Mouse (Mus musculus) midbrain, embryonic 13.5 days (tissue): ENCODE data around the gene Mylk. TPM values are rescaled to one million over a fixed set of nuclear protein-coding genes. Genes with fewer than 3 reads are reported as not detected.

Source experiments
- ATAC-seq: fragments of 200-750 bp; cut with Nextera tagmentation; 2 replicates; pipeline ENCODE4 v1.8.0; 2017; ENCODE audit warnings: mild to moderate bottlenecking, moderate TSS enrichment, moderate library complexity
- H3K27ac ChIP-seq: fragments of 300-500 bp; sonication (generic); 2 replicates; pipeline ENCODE4 v1.5.1; 2015; ENCODE audit warnings: inconsistent platforms, mild to moderate bottlenecking, moderate library complexity
- H3K27me3 ChIP-seq: fragments of 300-500 bp; sonication (generic); 2 replicates; pipeline ENCODE4 v1.6.1; 2015; ENCODE audit warnings: mild to moderate bottlenecking, inconsistent platforms
- H3K36me3 ChIP-seq: fragments of 300-500 bp; sonication (generic); 2 replicates; pipeline ENCODE4 v1.6.1; 2015; ENCODE audit warnings: mild to moderate bottlenecking, inconsistent platforms
- H3K4me1 ChIP-seq: fragments of 300-500 bp; sonication (generic); replicated peaks from 2 replicates; pipeline ENCODE4 v1.6.1; 2015; ENCODE audit warnings: inconsistent platforms
- H3K4me2 ChIP-seq: fragments of 300-500 bp; sonication (generic); replicated peaks from 2 replicates; pipeline ENCODE4 v1.6.1; 2015; ENCODE audit warnings: moderate library complexity, mild to moderate bottlenecking, inconsistent platforms
- H3K4me3 ChIP-seq: fragments of 300-500 bp; sonication (generic); replicated peaks from 2 replicates; pipeline ENCODE4 v1.5.1; 2015; ENCODE audit warnings: mild to moderate bottlenecking, inconsistent platforms
- H3K9ac ChIP-seq: fragments of 300-500 bp; sonication (generic); replicated peaks from 2 replicates; pipeline ENCODE4 v1.6.1; 2015; ENCODE audit warnings: mild to moderate bottlenecking, inconsistent platforms
- H3K9me3 ChIP-seq: fragments of 300-500 bp; sonication (generic); 2 replicates; pipeline ENCODE4 v1.6.1; 2016; ENCODE audit warnings: mild to moderate bottlenecking, inconsistent platforms
- WGBS: fragments of 180-500 bp; shearing (Covaris S2); methylation state at CpG from one replicate; pipeline ENCODE4 v1.1.7; 2015; 5-methylcytosine and 5-hydroxymethylcytosine counted together
- polyA plus RNA-seq: library from polyadenylated mRNA; unstranded; fragments of >200 nt; fragmentation: Nextera tagmentation; extraction: Ambion mirVana; gene quantifications from 2 replicates; pipeline ENCODE4 v1.2.1, GENCODE M21; 2015

Gene Mylk
- polyA plus RNA-seq, 1 experiment from 2014 or later: 3.7 TPM

DNA sequence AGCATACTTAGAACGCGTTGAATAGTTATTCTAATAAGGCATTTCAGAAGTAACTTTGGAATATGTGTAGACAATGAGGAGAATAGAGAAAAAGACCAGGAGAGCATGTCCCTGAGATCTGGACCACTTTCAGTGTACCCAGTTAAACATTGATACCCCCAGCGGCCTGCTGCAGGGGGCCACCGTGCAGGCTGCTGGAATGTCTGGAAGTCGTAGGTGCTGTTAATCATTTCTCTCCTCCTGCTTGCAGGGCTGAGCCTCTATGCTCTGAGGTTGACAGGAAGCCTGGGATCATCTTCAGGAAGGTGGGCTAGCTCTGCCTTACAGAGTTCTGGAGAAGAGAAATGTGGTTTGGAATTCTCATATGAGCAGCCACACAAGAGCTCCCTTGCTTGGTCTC, 112.6 kb downstream of the Mylk start:
- Histone ChIP-seq H3K36me3 (no peaks in the 10 kb centered on the region), H3K9ac (no peak overlapping the region), H3K9me3 (no peaks in the 10 kb centered on the region), H3K4me3 (no peak overlapping the region), H3K4me1 (0 out of 2 replicates have a peak, but pooled peaks cover 6% of the 10 kb centered on the region), H3K27ac (no peak overlapping the region), H3K27me3 (no peaks in the 10 kb centered on the region), H3K4me2 (no peak overlapping the region)
- 83% methylated on average over 5 of the region's 5 CpGs for WGBS
- ATAC-seq: no peak

DNA sequence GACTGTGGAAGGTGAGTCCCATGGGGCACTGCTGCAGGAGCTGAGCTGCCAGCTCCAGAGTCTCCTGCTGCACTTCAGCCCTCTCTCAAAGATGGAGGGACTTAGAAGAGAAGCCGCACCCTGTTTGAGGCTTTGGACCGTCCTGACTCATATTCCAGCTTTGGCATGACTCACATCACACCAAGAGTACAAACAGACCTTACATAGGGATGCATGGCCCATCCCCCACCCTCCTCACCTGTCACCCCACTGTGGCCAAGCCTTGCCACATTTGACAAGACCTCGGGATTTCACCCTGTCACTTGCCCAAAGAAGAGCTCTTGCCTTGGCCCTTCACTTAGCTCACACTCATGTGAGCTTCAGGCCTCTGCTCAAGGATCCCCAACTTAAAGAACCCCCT, 115.8 kb downstream of the Mylk start:
- no peak for ATAC-seq
- WGBS: 90% methylated on average over 3 of the region's 3 CpGs

DNA sequence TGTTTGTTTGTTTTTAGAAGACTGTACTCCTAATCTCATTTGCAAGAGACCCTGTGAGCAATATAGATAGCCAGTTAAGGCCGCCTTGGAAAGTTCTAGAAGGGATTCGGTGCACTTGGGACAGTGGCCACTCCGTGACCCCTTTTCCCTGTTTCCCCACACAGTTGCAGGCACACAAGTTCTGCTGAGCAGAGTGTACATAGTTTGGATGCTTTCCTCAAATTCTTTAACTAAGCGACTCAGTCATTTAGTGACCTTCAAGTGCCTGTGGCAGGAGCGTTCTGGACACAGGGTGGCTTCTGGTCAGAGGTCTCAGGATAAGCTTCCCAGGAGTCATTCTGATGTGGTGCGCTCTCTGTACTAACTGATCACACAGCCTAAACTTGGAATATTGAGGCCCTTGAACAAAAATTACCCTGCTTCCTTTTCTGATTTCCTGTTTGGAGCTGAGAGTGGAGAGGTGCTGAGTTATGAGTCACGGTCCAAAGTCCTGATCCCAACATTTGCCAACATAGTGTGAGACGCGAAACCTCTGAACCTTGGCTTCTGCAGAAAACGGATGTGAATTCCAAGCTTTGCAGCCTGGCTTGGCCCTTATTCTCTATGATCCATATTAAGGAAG, 116.8 kb downstream of the Mylk start:
- Histone ChIP-seq H3K4me3 (no peak overlapping the region), H3K9me3 (no peaks in the 10 kb centered on the region), H3K27me3 (no peaks in the 10 kb centered on the region), H3K27ac (no peak overlapping the region), H3K4me2 (no peak overlapping the region), H3K36me3 (no peaks in the 10 kb centered on the region), H3K9ac (no peak overlapping the region), H3K4me1 (no peaks in the 10 kb centered on the region)
- ATAC-seq: no peak
- WGBS: 92% methylated on average over 10 of the region's 10 CpGs

More for the DNA sequence above, 115.8 kb downstream of the Mylk start:
- no peaks in the 10 kb centered on the region for H3K9me3 ChIP-seq
- H3K27ac ChIP-seq: no peak overlapping the region
- no peak overlapping the region for H3K4me3 ChIP-seq
- H3K36me3 ChIP-seq: no peaks in the 10 kb centered on the region
- no peak overlapping the region for H3K4me2 ChIP-seq
- H3K9ac ChIP-seq: no peak overlapping the region
- no peaks in the 10 kb centered on the region for H3K27me3 ChIP-seq
- H3K4me1 ChIP-seq: no peaks in the 10 kb centered on the region

DNA sequence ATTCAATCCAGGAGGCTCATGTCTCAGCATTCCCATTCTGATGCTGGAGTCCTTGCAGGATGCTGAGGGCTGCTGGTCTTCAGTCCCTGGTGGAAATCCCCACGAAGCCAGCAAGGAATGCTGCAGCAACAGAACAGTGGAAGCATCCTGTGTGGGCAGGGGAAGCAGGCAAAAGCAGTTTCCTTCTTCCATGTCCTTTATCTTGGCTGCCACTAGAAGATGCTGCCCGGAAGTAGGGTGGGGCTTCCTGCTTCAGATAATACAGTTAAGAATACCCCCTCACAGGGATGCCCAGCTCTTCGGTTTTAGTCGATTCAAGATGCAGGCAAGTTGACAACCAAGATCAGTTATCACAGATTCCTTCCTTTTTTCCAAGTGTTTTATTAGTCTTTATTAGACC, 120.4 kb downstream of the Mylk start:
- H3K9ac ChIP-seq: no peak overlapping the region
- no peak overlapping the region for H3K27ac ChIP-seq
- H3K27me3 ChIP-seq: no peaks in the 10 kb centered on the region
- no peaks in the 10 kb centered on the region for H3K9me3 ChIP-seq
- 85% methylated on average over 4 of the region's 4 CpGs for WGBS
- no peak overlapping the region for H3K4me2 ChIP-seq
- no peaks in the 10 kb centered on the region for H3K4me1 ChIP-seq
- no peak overlapping the region for H3K4me3 ChIP-seq
- no peak for ATAC-seq
- H3K36me3 ChIP-seq: no peaks in the 10 kb centered on the region

DNA sequence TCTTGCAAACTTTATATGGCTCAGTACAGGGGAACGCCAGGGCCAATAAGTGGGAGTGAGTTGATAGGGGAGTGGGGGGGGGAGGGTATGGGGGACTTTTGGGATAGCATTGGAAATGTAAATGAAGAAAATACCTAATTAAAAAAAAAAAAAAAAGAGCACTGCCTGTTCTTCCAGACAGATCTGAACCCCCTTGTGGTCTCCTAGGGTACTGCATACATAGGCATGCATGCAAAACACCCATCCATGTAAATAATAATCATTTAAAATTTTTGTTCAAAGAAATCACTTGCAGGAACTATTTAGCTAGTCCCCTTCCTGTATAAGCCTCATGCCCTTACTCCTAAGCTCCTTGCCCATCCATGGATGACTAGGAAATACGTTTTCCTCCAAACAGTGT, 122.2 kb downstream of the Mylk start:
- Histone ChIP-seq H3K4me3 (no peak overlapping the region), H3K4me1 (no peaks in the 10 kb centered on the region), H3K9me3 (no peaks in the 10 kb centered on the region), H3K9ac (no peak overlapping the region), H3K4me2 (no peak overlapping the region), H3K27me3 (no peaks in the 10 kb centered on the region), H3K27ac (no peak overlapping the region), H3K36me3 (no peaks in the 10 kb centered on the region)
- 95% methylated on average over 2 of the region's 2 CpGs for whole genome bisulfite sequencing
- ATAC-seq: no peak

DNA sequence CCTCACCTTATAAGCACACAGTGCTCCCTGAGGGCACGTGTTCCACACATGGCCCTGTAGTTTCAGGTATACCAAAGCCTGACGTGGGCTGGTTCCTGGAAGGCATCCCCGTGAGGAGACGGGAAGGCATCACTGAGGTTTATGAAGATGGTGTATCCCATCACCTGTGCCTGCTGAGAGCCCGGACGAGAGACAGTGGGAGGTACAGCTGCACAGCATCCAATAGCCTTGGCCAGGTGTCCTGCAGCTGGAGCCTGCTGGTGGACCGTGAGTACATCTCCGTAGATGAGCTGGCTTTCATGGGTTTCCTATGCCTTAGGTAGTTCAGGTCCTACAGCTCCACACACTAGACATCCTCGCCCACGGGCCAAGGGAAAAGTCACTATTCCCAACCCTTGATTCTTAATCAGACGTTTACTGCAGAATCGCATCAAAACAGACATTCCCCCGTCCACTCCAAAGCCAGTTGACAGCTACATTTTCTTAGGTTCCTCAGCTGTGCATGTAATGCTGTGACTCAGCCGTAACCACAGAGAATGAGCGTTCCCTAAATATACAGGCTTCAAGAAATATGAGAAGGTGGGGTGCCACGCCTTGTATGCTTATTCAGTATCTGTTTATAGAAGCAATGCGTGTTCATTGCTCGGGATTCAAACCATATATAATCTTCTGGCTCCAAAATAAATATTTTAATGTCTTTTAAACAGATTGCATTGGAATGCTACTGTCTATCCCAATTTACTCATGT, 135.2 kb downstream of the Mylk start:
- no peak overlapping the region for H3K9ac ChIP-seq
- H3K27me3 ChIP-seq: no peaks in the 10 kb centered on the region
- no peak overlapping the region for H3K27ac ChIP-seq
- H3K36me3 ChIP-seq: no peaks in the 10 kb centered on the region
- 92% methylated on average over 18 of the region's 18 CpGs for WGBS
- no peak overlapping the region for H3K4me3 ChIP-seq
- H3K4me2 ChIP-seq: no peak overlapping the region
- no peaks in the 10 kb centered on the region for H3K9me3 ChIP-seq
- no peak for ATAC-seq
- no peaks in the 10 kb centered on the region for H3K4me1 ChIP-seq

DNA sequence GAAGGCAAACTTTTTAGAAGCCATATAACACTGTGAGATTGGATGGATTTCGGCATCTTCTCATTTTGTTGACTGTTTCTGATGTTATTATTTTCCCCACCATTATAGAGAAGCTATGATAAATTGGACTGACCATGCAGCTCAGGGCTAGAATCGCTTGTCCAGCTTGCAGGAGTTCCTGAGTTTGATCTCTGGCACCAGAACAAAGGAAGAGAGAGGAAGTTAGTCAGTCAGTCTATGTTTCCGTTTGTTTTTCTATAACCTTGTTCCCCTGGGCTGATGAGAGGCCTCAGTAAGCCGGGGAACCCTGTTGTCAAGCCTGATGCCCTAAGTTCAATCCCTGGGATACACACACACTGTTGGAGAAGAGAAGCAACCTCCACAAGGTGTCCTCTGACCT, 135.8 kb downstream of the Mylk start:
- H3K9ac ChIP-seq: no peak overlapping the region
- H3K4me3 ChIP-seq: no peak overlapping the region
- WGBS: 82% methylated on average over 4 of the region's 4 CpGs
- H3K36me3 ChIP-seq: no peaks in the 10 kb centered on the region
- H3K4me2 ChIP-seq: no peak overlapping the region
- no peaks in the 10 kb centered on the region for H3K4me1 ChIP-seq
- no peak for ATAC-seq
- no peak overlapping the region for H3K27ac ChIP-seq
- no peaks in the 10 kb centered on the region for H3K27me3 ChIP-seq
- H3K9me3 ChIP-seq: no peaks in the 10 kb centered on the region

DNA sequence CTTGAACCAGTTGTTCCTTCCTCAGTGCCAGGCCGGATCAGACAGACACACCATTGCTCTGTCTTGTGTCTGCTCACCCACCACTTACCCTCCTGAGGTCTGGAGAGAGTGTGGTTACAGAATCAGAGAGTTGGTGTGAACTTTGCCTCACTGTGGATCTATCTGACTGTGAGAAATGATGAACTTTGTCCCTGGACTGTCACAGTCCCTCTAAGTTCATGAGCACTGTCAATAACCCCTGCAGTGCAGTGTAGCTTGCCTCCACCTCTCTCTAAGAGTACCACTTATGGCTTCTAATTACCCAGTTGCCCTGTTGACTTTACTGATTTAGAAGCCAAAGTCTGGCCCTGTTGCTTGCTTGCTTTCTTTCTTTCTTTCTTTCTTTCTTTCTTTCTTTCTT, 142.0 kb downstream of the Mylk start:
- 93% methylated on average over 1 of the region's 1 CpGs for WGBS
- no peak overlapping the region for H3K4me3 ChIP-seq

DNA sequence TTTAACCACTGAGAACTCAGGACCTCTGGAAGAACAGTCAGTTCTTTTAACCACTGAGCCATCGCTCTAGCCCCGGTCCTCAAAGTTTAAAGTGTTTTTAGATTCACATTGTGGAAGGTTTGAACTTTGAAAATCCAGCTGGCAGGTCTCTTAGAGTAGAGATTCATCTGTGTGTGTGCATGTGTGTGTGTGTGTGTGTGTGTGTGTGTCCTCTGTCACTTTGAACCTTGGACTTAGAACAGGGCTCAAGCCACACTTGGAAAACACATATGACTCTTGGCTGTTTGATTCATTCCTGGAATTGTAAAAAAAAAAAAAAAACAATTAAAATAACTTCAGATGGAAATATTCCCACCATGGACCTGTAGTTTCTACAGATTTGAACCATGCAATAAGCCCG, 149.0 kb downstream of the Mylk start:
- Histone ChIP-seq H3K4me1 (peaks cover under 1% of the 10 kb centered on the region; the same call in 1 of the 2 replicates), H3K27me3 (no peaks in the 10 kb centered on the region), H3K4me3 (no peak overlapping the region), H3K36me3 (no peaks in the 10 kb centered on the region), H3K4me2 (no peak overlapping the region), H3K27ac (no peak overlapping the region), H3K9ac (no peak overlapping the region), H3K9me3 (no peaks in the 10 kb centered on the region)
- WGBS: 92% methylated on average over 3 of the region's 3 CpGs
- ATAC-seq: no peak

More for the DNA sequence above, 142.0 kb downstream of the Mylk start:
- no peak overlapping the region for H3K4me2 ChIP-seq
- H3K27ac ChIP-seq: no peak overlapping the region
- H3K4me1 ChIP-seq: no peaks in the 10 kb centered on the region
- no peaks in the 10 kb centered on the region for H3K36me3 ChIP-seq
- ATAC-seq: no peak
- H3K9ac ChIP-seq: no peak overlapping the region
- H3K9me3 ChIP-seq: no peaks in the 10 kb centered on the region
- H3K27me3 ChIP-seq: no peaks in the 10 kb centered on the region

DNA sequence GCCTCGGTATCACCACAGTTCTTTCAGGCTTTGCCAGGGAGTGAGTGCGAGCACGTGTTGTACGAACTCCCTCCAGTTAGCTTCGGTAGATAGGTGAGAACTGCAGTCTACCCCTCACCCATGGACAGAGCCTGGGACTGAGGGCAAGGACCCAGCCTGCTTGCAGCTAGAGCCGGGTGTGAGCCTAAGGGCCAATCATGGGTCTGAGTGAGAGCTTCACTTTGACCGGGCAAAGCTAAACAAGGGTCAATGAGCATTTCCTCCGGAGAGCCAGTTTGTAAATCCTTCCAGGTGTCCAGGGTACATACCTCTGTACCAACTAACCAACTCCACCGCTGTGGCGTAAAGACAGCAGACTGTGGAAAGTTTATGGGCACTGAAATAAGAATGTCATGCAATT, 150.9 kb downstream of the Mylk start:
- H3K4me2 ChIP-seq: no peak overlapping the region
- no peak overlapping the region for H3K4me3 ChIP-seq
- no peaks in the 10 kb centered on the region for H3K36me3 ChIP-seq
- H3K27me3 ChIP-seq: no peaks in the 10 kb centered on the region
- ATAC-seq: no peak
- H3K9ac ChIP-seq: no peak overlapping the region
- no peaks in the 10 kb centered on the region for H3K9me3 ChIP-seq
- 93% methylated on average over 10 of the region's 10 CpGs for WGBS
- no peak overlapping the region for H3K27ac ChIP-seq
- peaks cover 19% of the 10 kb centered on the region for H3K4me1 ChIP-seq

DNA sequence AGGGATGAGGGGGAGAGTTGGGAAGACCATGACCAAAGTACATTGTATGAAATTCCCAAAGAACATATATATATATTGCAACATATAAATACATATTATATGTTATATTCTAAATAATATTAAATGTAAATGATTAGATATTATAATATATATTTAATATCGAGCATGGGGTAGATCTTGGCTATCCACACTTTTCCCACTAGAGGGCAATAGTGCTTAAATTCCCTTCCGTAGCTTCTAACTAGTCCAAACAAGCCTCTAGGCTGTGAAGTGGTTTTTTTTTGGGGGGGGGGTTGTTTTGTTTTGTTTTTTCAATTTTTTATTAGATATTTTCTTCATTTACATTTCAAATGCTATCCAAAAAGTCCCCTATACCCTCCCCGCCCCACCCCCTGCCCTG, 152.0 kb downstream of the Mylk start:
- Histone ChIP-seq H3K9ac (no peak overlapping the region), H3K4me1 (peaks cover 22% of the 10 kb centered on the region)
- no peak for ATAC-seq

DNA sequence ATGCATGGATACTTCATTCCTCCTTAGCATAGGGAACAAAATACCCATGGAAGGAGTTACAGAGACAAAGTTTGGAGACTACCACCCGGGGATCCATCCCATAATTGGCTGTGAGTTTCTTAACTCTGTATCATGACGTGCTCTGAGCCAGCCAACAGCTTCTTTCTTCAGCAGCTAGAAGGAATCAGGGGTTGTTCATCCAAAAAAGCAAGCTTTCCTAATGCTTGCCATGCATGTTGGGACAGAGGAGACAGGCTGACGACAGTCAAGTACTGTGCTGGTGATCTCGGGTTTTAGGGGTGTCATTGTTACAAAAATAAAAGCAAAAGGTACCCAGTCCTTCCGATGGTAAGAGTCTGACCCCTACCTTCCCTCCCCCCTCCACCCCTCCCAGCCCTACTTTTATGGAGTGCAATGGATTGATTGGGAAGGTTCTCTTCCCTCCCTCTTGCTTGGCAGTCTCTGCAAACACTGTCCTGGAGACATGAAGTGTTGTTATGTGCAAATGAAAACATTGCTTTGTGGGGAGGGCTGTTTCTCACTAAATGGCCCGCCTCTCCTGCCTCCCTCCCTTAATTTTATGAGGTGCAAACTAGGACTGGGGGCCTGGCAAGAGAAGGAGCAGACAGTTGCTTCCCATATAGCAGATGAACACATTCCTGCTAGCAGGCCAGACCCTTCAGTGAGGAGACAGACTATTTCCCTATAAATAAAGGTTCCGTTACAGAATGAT, 153.2 kb downstream of the Mylk start:
- 82% methylated on average over 7 of the region's 7 CpGs for WGBS
- Histone ChIP-seq H3K4me2 (no peak overlapping the region), H3K27ac (no peak overlapping the region), H3K4me3 (no peak overlapping the region), H3K9ac (no peak overlapping the region), H3K9me3 (no peaks in the 10 kb centered on the region), H3K4me1 (peaks cover 22% of the 10 kb centered on the region), H3K27me3 (peaks cover 3% of the 10 kb centered on the region; the same call in 1 of the 2 replicates), H3K36me3 (no peaks in the 10 kb centered on the region)
- no peak for ATAC-seq

More for the DNA sequence above, 152.0 kb downstream of the Mylk start:
- H3K27me3 ChIP-seq: peaks cover 3% of the 10 kb centered on the region; the same call in 1 of the 2 replicates
- H3K27ac ChIP-seq: no peak overlapping the region
- no peaks in the 10 kb centered on the region for H3K36me3 ChIP-seq
- WGBS: 78% methylated on average over 3 of the region's 3 CpGs
- H3K4me2 ChIP-seq: no peak overlapping the region
- no peaks in the 10 kb centered on the region for H3K9me3 ChIP-seq
- H3K4me3 ChIP-seq: no peak overlapping the region
